Mouse (Mus musculus): Measurements from ENCODE around the gene Vmn2r40. TPM values are rescaled to one million over a fixed set of nuclear protein-coding genes. Genes with fewer than 3 reads are reported as not detected.
"Not testable (repeated sequence)": the region's sequence is repeated elsewhere in the genome, so short reads cannot be mapped to it uniquely, and the experiment has no call there.

The Vmn2r40 gene
- polyA plus RNA-seq (2015; fragmentation: Nextera tagmentation; extraction: Ambion mirVana) = not detected in 2 replicates

DNA sequence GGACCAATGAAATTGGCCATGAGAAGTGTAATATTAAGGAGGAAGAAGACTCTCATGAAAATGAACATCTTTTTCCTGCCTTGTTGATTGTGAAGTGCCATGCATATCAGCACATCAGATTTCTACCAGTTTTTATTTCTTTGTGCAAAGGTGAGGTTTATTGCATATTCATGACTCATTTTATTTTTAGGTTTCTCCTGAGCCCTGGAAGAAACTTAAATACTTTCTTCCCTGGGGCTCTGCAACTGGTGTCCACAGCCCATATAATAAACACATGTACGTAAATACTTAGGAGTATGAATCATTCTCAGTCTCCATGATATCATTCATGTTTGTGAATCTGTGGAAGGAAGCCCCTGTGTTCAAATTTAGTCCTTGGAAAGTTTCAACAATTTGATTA, at the start of gene Vmn2r40:
Vmn2r40 (minus strand) TSS at position 101 of the 400 bp plus-strand sequence.
- not testable (repeated sequence) for H3K4me1 ChIP-seq; ATAC-seq (ENCODE audit: low FRiP score); H3K27ac ChIP-seq (replicated peaks); H3K4me2 ChIP-seq; H3K27me3 ChIP-seq (replicated peaks); H3K9me3 ChIP-seq (replicated peaks); H3K36me3 ChIP-seq; H3K9ac ChIP-seq (replicated peaks); H3K4me3 ChIP-seq (replicated peaks)
- WGBS = no CpG with 5 or more reads among the region's 1 CpGs

Other genes with a start within 250 kb of the Vmn2r40 start
- gene Vmn2r39, start 99.4 kb upstream of the Vmn2r40 start, polyA plus RNA-seq (2015; fragmentation: Nextera tagmentation; extraction: Ambion mirVana) = not detected in 2 replicates
- gene Vmn2r38, start 166.4 kb upstream of the Vmn2r40 start, polyA plus RNA-seq (2015; fragmentation: Nextera tagmentation; extraction: Ambion mirVana) = not detected in 2 replicates

Data from neural tube, embryonic 15.5 days (tissue).